Mouse (Mus musculus): ENCODE measurements around the gene Myo18a.

DNA sequence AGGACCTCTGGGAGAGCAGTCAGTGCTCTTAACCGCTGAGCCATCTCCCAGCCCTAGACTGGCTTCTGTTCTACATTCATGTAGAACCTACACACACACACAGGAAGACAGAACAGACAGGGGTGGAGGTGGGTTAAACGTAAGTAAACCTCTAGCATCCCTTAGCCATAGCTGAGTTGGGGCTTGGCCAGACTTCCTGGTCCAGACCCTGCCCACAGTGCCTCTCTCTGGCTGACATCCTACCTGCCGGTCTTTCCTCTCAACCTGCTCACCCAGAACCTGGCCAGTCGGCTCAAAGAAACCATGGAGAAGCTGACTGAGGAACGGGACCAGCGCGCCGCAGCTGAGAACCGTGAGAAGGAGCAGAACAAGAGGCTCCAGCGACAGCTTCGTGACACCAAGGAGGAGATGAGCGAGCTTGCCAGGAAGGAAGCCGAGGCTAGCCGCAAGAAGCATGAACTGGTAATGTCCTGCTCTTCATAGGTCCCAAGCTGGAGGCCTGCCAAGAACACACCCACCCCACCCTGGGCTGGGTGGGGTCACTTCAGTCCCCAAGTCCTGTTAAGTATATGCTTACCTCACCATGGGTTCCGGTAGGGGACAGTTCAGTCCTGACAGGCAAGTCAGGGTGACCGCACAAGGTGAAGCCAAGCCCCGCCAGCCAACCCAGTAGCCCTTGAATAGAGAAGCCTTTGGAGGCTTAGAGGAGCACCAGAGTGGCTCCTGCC, 90.1 kb downstream of the Myo18a start:
- TF ChIP-seq POLR2A (IDR thresholded peaks at IDR 0.05; ENCODE audit: extremely low read depth, insufficient read depth, low read length) (no peak), CTCF (IDR thresholded peaks at IDR 0.05; ENCODE audit: extremely low read depth, insufficient read depth, low read length) (no peak)

Measured in cortical plate, adult 2 months (tissue).